Mouse (Mus musculus) neural tube, embryonic 13.5 days (tissue): Measurements from ENCODE around the gene Bcl2l11. TPM values are rescaled to one million over a fixed set of nuclear protein-coding genes. Genes with fewer than 3 reads are reported as not detected.
"Not testable (repeated sequence)": the region's sequence is repeated elsewhere in the genome, so short reads cannot be mapped to it uniquely, and the experiment has no call there.

Experiments used
- ATAC-seq: fragments of 200-750 bp; cut with Nextera tagmentation; 2 replicates; pipeline ENCODE4 v1.8.0; 2017; ENCODE audit warnings: low read depth, mild to moderate bottlenecking, moderate TSS enrichment, moderate library complexity
- H3K27ac ChIP-seq: fragments of 300-500 bp; sonication (generic); replicated peaks from 2 replicates; pipeline ENCODE4 v1.5.1; 2015; ENCODE audit warnings: moderate library complexity, mild to moderate bottlenecking, inconsistent platforms
- H3K27me3 ChIP-seq: fragments of 300-500 bp; sonication (generic); 2 replicates; pipeline ENCODE4 v1.6.1; 2015; ENCODE audit warnings: mild to moderate bottlenecking, inconsistent platforms
- H3K36me3 ChIP-seq: fragments of 300-500 bp; sonication (generic); 2 replicates; pipeline ENCODE4 v1.6.1; 2015; ENCODE audit warnings: mild to moderate bottlenecking, inconsistent platforms
- H3K4me1 ChIP-seq: fragments of 300-500 bp; sonication (generic); replicated peaks from 2 replicates; pipeline ENCODE4 v1.6.1; 2015; ENCODE audit warnings: inconsistent platforms
- H3K4me2 ChIP-seq: fragments of 300-500 bp; sonication (generic); 2 replicates; pipeline ENCODE4 v1.6.1; 2015; ENCODE audit warnings: inconsistent platforms, mild to moderate bottlenecking, moderate library complexity
- H3K4me3 ChIP-seq: fragments of 300-500 bp; sonication (generic); 2 replicates; pipeline ENCODE4 v1.5.1; 2015; ENCODE audit warnings: mild to moderate bottlenecking, inconsistent platforms
- H3K9ac ChIP-seq: fragments of 300-500 bp; sonication (generic); 2 replicates; pipeline ENCODE4 v1.6.1; 2015; ENCODE audit warnings: moderate library complexity, mild to moderate bottlenecking, inconsistent platforms
- H3K9me3 ChIP-seq: fragments of 300-500 bp; sonication (generic); 2 replicates; pipeline ENCODE4 v1.6.1; 2016; ENCODE audit warnings: inconsistent platforms
- WGBS: fragments of 180-500 bp; shearing (Covaris S2); methylation state at CpG from one replicate; pipeline ENCODE4 v1.1.7; 2015; 5-methylcytosine and 5-hydroxymethylcytosine counted together
- polyA plus RNA-seq: library from polyadenylated mRNA; unstranded; fragments of >200 nt; fragmentation: Nextera tagmentation; extraction: Ambion mirVana; gene quantifications from 2 replicates; pipeline ENCODE4 v1.2.1, GENCODE M21; 2015

Bcl2l11 gene
- polyA plus RNA-seq, 1 experiment from 2014 or later: 14.8 TPM

DNA sequence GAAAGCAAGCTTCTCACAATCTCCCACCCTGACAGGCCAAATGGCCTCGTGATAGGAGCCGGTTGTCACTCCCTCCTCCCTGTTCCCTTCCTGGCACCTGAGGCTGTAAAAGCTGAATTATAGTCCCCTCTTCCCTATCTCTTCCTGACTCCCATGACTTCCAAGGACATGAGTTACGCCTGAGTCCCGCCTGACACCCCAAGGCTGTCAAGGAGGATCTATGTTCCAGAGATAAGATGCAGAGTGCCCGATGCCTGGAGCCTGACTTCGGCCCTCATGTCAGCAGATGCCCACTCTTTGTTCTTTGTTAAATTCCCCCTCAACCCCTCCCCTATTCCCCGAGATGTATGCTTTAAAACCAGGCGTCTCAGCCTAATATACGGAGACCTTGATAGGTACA, 56.3 kb downstream of the Bcl2l11 start:
- H3K4me1 ChIP-seq: peaks cover 21% of the 10 kb centered on the region
- 84% methylated on average over 9 of the region's 9 CpGs for WGBS
- not testable (repeated sequence) for H3K36me3 ChIP-seq, H3K9ac ChIP-seq, H3K27ac ChIP-seq, H3K9me3 ChIP-seq, H3K4me3 ChIP-seq, ATAC-seq, H3K4me2 ChIP-seq, H3K27me3 ChIP-seq

DNA sequence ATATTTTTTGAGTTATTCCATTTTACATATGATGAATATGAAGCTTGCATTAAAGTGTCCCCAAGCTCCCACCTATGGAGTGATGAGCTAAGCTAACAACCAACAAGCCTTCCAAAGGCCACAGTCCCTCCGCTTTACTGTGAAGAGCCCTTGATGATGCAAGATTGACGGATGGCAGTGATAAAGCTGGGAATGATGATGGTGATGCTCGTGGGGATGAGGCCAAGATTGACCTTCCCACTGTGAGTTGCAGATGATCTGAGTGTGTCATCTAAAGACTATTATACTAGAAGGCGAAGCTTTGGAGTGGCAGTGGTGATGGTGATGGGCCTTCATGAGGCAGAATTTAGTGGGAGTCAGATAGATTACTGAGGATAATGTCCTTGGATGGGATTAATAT, 56.9 kb downstream of the Bcl2l11 start:
- no peak overlapping the region for H3K4me2 ChIP-seq
- H3K9ac ChIP-seq: no peak overlapping the region
- H3K9me3 ChIP-seq: no peaks in the 10 kb centered on the region
- no peak overlapping the region for H3K4me3 ChIP-seq
- no peak overlapping the region for H3K27ac ChIP-seq
- H3K27me3 ChIP-seq: no peaks in the 10 kb centered on the region
- H3K4me1 ChIP-seq: peaks cover 16% of the 10 kb centered on the region
- no peaks in the 10 kb centered on the region for H3K36me3 ChIP-seq
- ATAC-seq: no peak
- WGBS: 84% methylated on average over 4 of the region's 4 CpGs

DNA sequence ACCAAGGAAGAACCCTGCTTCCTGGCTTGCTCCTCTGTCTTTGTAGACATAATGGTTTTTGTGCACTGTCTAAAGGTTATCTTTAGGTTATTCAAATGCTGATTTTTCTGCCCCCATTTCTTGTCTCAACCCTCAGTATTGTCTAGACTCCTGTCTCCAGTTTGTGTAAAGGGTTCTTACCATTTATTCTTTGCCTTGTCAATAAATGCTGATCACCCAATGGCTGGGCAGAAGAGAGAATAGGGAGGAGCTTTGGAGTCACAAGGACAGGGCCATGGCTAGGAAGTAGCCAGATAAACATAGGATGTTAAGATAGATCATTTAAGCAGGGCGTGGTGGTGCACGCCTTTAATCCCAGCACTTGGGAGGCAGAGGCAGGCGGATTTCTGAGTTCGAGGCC, 57.9 kb downstream of the Bcl2l11 start:
- no peak overlapping the region for H3K9ac ChIP-seq
- no peak overlapping the region for H3K4me2 ChIP-seq
- no peaks in the 10 kb centered on the region for H3K9me3 ChIP-seq
- 91% methylated on average over 4 of the region's 4 CpGs for WGBS
- no peaks in the 10 kb centered on the region for H3K36me3 ChIP-seq
- no peak for ATAC-seq
- H3K4me3 ChIP-seq: no peak overlapping the region
- no peaks in the 10 kb centered on the region for H3K27me3 ChIP-seq
- H3K4me1 ChIP-seq: peaks cover 15% of the 10 kb centered on the region
- H3K27ac ChIP-seq: no peak overlapping the region

DNA sequence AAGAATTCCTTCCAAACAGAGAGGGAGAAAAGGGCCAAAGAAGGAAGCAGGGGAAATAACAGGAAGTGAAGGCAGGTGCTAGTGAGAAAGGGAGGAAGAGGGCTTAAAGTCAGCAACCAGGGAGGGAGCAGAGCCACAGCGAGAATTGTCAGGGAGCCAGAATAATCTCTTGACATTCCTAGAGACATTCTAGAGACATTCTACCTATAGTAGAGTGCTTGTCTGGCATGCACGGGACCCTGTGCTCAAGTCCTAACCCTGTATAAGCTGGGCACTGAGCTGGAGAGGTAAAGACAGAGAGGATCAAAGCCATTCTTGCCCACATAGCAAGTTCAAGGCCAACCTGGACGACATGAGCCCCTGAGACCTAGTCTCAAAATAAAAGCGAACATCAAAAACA, 60.1 kb downstream of the Bcl2l11 start:
- 88% methylated on average over 4 of the region's 4 CpGs for WGBS
- no peak for ATAC-seq

DNA sequence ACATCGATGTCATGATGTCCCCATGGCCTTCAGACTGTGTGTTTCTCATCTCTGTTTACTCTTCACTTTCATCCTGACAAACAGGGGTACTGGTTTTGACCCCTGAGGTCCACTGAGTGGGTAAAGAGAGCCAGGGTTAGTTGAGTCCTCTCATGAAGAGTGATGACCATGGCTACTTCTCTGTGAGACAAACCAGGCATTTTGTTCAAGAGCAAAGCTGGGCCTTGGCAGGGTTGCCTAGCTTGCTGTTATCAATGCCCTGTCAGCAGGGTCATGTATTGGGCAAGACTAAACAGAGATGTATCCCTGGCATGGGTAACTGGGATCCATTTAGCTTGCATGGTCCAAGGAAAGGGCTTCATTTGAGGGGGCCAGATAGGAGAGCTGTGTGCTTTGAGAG, 61.4 kb downstream of the Bcl2l11 start:
- no peak for ATAC-seq
- Histone ChIP-seq H3K4me3 (no peak overlapping the region), H3K9ac (no peak overlapping the region), H3K27me3 (no peaks in the 10 kb centered on the region), H3K4me2 (no peak overlapping the region), H3K36me3 (no peaks in the 10 kb centered on the region), H3K9me3 (no peaks in the 10 kb centered on the region), H3K27ac (no peak overlapping the region), H3K4me1 (no peaks in the 10 kb centered on the region)
- 95% methylated on average over 1 of the region's 1 CpGs for WGBS

More for the DNA sequence above, 60.1 kb downstream of the Bcl2l11 start:
- Histone ChIP-seq H3K9ac (no peak overlapping the region), H3K9me3 (no peaks in the 10 kb centered on the region), H3K36me3 (no peaks in the 10 kb centered on the region), H3K27ac (no peak overlapping the region), H3K4me3 (no peak overlapping the region), H3K4me2 (no peak overlapping the region), H3K27me3 (no peaks in the 10 kb centered on the region), H3K4me1 (no peaks in the 10 kb centered on the region)

DNA sequence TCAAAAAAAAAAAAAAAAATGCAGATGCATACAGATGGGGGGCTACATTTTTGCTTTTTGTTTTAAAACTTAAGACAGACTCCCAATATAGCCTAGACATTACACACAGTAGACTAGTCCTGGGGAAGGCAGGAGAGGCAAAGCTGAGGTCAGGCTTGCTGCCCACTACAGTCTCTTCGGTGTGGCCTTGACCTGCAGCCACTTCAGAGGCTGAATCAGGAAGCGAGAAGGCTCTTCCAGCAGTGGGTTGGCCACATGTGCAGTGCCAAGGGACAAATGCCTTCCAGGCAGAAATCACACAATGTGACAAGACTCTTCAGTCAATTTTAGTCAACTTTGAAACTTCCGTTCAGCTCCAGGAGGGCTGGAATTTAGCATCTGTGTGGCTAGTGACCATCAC, 62.6 kb downstream of the Bcl2l11 start:
- Histone ChIP-seq H3K27ac (no peak overlapping the region), H3K36me3 (no peaks in the 10 kb centered on the region), H3K4me2 (no peak overlapping the region), H3K9ac (no peak overlapping the region), H3K4me1 (no peaks in the 10 kb centered on the region), H3K9me3 (no peaks in the 10 kb centered on the region), H3K27me3 (no peaks in the 10 kb centered on the region; the same call in 1 of the 2 replicates), H3K4me3 (no peak overlapping the region)
- WGBS: 89% methylated on average over 3 of the region's 3 CpGs
- no peak for ATAC-seq

DNA sequence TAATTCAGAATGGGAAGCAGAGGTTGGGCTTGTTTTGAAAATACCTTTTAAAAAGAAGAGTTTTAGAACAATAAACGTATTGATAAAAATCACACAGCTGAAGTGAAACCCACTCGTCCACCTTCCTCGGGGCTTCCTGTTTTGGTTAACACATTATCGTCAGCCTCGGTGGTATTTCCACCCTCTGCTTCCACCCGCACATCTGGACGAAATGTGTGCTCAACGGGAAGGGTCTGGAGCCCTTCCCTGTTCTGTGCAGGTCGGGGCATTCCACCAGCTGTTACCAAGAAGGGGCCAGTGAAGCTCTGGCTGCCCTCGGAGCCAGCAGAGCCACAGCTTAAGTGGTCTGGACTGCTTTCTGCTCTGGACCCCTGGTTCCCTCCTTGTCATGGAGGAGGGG, 63.9 kb downstream of the Bcl2l11 start:
- 71% methylated on average over 10 of the region's 10 CpGs for WGBS
- no peak overlapping the region for H3K4me3 ChIP-seq
- no peak for ATAC-seq

DNA sequence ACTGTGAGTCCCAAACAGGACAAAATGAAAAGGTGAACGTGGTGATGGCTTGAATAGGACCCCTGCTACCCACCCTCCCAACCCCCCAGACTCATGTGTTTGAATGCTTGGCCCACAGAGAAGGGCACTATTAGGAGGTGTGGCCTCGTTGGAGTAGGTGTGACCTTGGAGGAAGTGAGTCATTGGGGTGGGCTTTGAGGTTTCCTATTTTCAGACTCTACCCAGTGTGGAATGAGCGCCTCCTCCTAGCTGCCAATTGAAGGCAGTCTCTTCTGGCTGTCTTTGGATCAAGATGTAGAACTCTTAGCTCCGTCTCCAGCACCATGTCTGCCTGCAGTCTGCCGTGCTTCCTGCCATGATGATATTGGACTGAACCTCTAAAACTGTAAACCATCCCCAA, 64.4 kb downstream of the Bcl2l11 start:
- no peak overlapping the region for H3K4me3 ChIP-seq
- no peak overlapping the region for H3K27ac ChIP-seq
- no peak for ATAC-seq
- no peaks in the 10 kb centered on the region for H3K9me3 ChIP-seq
- H3K27me3 ChIP-seq: no peaks in the 10 kb centered on the region; the same call in 1 of the 2 replicates
- no peak overlapping the region for H3K9ac ChIP-seq
- WGBS: 81% methylated on average over 5 of the region's 5 CpGs
- H3K4me2 ChIP-seq: no peak overlapping the region
- H3K4me1 ChIP-seq: no peaks in the 10 kb centered on the region
- no peaks in the 10 kb centered on the region for H3K36me3 ChIP-seq

More for the DNA sequence above, 63.9 kb downstream of the Bcl2l11 start:
- Histone ChIP-seq H3K4me2 (no peak overlapping the region), H3K36me3 (no peaks in the 10 kb centered on the region), H3K27me3 (no peaks in the 10 kb centered on the region; the same call in 1 of the 2 replicates), H3K4me1 (no peaks in the 10 kb centered on the region), H3K9ac (no peak overlapping the region), H3K9me3 (no peaks in the 10 kb centered on the region), H3K27ac (no peak overlapping the region)

DNA sequence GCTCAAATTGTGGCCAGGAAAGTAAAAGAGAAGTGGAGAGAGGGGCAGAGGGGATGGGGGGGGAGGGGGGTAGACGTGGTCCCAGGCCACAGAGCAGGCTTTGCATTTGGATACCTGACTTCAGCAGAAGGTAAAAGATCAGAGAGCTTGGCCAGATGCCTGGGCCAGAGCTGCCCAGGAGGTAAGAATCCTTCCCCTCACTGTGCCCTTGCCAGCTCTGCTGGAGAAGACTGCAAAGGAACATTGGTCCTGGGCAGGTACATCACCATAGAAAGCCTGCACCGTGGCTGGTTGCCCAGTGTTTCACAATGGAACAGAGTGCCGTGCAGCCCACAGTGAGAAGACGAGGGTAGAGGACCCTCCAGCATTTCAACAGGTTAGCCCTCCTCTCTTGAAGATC, 67.6 kb downstream of the Bcl2l11 start:
- Histone ChIP-seq H3K4me1 (no peaks in the 10 kb centered on the region), H3K9me3 (no peaks in the 10 kb centered on the region), H3K4me3 (no peak overlapping the region), H3K27me3 (no peaks in the 10 kb centered on the region; the same call in 1 of the 2 replicates), H3K4me2 (no peak overlapping the region), H3K36me3 (no peaks in the 10 kb centered on the region), H3K27ac (no peak overlapping the region), H3K9ac (no peak overlapping the region)
- ATAC-seq: no peak
- WGBS: 66% methylated on average over 4 of the region's 4 CpGs

DNA sequence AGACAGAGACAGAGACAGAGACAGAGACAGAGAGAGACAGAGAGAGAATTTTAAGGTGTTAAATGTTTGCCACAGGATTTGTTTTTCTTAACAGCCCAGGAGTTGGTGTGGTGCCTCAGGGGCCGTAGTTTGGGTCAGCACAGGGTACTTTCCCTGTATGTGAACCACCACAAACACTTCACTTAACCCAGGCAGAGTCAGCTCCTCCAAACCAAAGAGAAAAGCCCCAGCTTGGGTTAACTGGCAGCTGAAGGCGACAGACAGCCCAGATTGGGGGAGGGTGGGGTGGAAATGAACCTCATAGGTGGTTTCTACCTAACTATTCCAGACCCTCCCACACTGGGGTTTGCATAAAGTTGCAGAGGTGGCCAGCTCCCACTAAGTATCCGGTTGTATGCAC, 71.5 kb downstream of the Bcl2l11 start:
- no peak overlapping the region for H3K4me2 ChIP-seq
- no peak overlapping the region for H3K27ac ChIP-seq
- ATAC-seq: no peak
- no peaks in the 10 kb centered on the region; the same call in 1 of the 2 replicates for H3K27me3 ChIP-seq
- H3K4me3 ChIP-seq: no peak overlapping the region
- 81% methylated on average over 3 of the region's 3 CpGs for WGBS
- no peaks in the 10 kb centered on the region for H3K36me3 ChIP-seq
- H3K9ac ChIP-seq: no peak overlapping the region
- no peaks in the 10 kb centered on the region for H3K9me3 ChIP-seq
- H3K4me1 ChIP-seq: no peaks in the 10 kb centered on the region

DNA sequence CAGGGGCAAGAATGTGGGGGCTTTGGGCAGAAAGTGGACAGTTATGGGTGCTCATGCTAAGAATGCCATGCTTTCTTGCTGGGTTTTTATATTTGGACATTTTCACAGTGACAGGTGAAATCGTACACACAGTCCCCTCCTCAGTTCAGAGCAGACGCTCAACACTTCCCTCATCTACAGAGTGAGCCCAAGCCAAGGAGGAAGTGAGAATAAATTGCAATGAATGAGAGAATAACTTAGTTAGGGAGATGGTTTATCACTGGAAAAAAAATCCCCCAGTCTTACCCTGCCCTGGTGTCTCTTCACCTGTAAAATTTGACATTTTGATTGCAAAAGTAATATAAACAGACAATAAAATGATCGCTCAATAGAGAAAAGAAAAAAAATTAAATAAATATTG, 77.3 kb downstream of the Bcl2l11 start:
- no peak for ATAC-seq
- WGBS: 68% methylated on average over 3 of the region's 3 CpGs
- H3K27ac ChIP-seq: no peak overlapping the region
- no peaks in the 10 kb centered on the region for H3K9me3 ChIP-seq
- no peak overlapping the region for H3K9ac ChIP-seq
- H3K4me2 ChIP-seq: no peak overlapping the region
- H3K36me3 ChIP-seq: no peaks in the 10 kb centered on the region
- H3K4me3 ChIP-seq: no peak overlapping the region
- no peaks in the 10 kb centered on the region for H3K27me3 ChIP-seq
- H3K4me1 ChIP-seq: no peaks in the 10 kb centered on the region

DNA sequence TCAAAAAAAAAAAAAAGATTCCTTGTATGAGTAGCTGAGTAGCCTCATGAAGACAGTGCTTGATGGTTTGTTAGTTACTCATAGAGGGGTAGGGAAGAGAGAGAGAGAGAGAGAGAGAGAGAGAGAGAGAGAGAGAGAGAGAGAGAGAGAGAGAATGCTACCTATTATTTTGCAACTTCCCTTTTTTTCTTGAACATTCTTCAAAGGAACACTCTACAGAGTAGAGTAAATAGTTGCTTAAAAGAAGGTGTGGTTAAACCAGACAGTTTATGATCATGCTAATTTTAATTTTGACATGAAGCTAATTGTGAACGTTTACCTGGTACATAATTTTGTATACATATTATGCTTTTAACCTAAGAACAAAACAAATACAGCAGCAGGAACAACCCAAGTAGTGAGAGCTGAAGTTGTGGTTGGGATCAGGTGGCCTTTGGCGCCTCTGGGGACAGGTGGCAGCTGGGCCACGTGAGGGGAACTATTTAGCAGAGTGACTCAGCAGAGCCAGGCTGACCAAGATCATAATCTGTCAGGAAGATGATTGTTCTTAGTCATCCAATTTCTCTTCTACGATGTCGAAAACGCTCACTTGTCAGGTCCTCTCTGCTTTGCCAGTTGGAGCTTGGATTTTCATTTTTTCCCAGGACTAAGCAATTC, 78.0 kb downstream of the Bcl2l11 start:
- Histone ChIP-seq H3K4me1 (no peaks in the 10 kb centered on the region), H3K27ac (no peak overlapping the region), H3K9me3 (no peaks in the 10 kb centered on the region), H3K27me3 (no peaks in the 10 kb centered on the region), H3K36me3 (no peaks in the 10 kb centered on the region), H3K9ac (no peak overlapping the region), H3K4me2 (no peak overlapping the region), H3K4me3 (no peak overlapping the region)
- ATAC-seq: no peak
- WGBS: 87% methylated on average over 6 of the region's 6 CpGs

DNA sequence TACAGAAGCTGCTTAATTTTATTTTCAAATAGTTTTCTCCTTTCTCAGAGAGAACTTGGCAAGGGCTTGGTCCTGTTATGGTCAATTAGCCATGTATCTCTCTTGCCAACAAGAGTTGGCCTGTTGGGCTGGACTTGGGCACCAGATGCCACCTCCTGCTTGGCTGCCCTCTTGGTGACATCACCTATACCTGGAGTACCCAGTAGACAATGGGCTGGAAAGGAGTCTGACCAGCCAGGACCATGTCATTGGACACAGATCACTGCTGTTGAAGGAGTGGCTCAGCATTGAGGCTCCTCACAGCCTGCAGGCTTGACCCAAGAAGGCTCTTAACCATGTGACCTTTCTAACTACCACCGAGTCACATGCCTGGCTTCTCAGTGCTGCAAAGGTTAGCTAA, 82.7 kb downstream of the Bcl2l11 start:
- no peak for ATAC-seq

More for the DNA sequence above, 82.7 kb downstream of the Bcl2l11 start:
- Histone ChIP-seq H3K36me3 (no peaks in the 10 kb centered on the region), H3K4me3 (no peak overlapping the region), H3K9ac (no peak overlapping the region), H3K9me3 (no peaks in the 10 kb centered on the region), H3K27ac (no peak overlapping the region), H3K27me3 (no peaks in the 10 kb centered on the region), H3K4me1 (peaks cover 23% of the 10 kb centered on the region), H3K4me2 (no peak overlapping the region)
- 95% methylated on average over 1 of the region's 1 CpGs for WGBS
